Mouse (Mus musculus) lung, embryonic 16.5 days (tissue): Measurements from ENCODE around the gene Slc39a13. TPM values are rescaled to one million over a fixed set of nuclear protein-coding genes. Genes with fewer than 3 reads are reported as not detected.

ENCODE experiments used
- polyA plus RNA-seq: library from polyadenylated mRNA; unstranded; fragments of >200 nt; fragmentation: Nextera tagmentation; extraction: Ambion mirVana; gene quantifications from 2 replicates; pipeline ENCODE4 v1.2.1, GENCODE M21; 2015

Slc39a13 gene
- polyA plus RNA-seq, 1 experiment from 2014 or later, result 44.4 TPM

Other genes starting within 250 kb of the Slc39a13 start
- 198 and 199 TPM in 2 replicates for gene Mtch2, start 223.3 kb downstream of the Slc39a13 start, polyA plus RNA-seq
- 2.9 and 3.0 TPM in 2 replicates for gene C1qtnf4, start 184.6 kb downstream of the Slc39a13 start, polyA plus RNA-seq
- gene Kbtbd4, start 165.7 kb downstream of the Slc39a13 start, polyA plus RNA-seq, result 36.5 and 37.0 TPM in 2 replicates
- gene Ndufs3, start 165.6 kb downstream of the Slc39a13 start, polyA plus RNA-seq, result 201 and 203 TPM in 2 replicates
- 71.6 and 75.9 TPM in 2 replicates for gene Celf1, start 130.0 kb downstream of the Slc39a13 start, polyA plus RNA-seq
- gene Rapsn, start 34.8 kb downstream of the Slc39a13 start, polyA plus RNA-seq, result 2.0 and 2.3 TPM in 2 replicates
- 278 and 298 TPM in 2 replicates for gene Psmc3, start 16.4 kb downstream of the Slc39a13 start, polyA plus RNA-seq
- 6.4 and 8.8 TPM in 2 replicates for gene Spi1, start 12.0 kb upstream of the Slc39a13 start, polyA plus RNA-seq
- gene Mybpc3, start 47.7 kb upstream of the Slc39a13 start, polyA plus RNA-seq, result 13.0 and 18.0 TPM in 2 replicates
- gene Madd, start 113.4 kb upstream of the Slc39a13 start, polyA plus RNA-seq, result 10.4 and 12.7 TPM in 2 replicates
- 27.0 and 30.8 TPM in 2 replicates for gene Nr1h3, start 132.4 kb upstream of the Slc39a13 start, polyA plus RNA-seq
- 32.6 and 33.3 TPM in 2 replicates for gene Acp2, start 132.5 kb upstream of the Slc39a13 start, polyA plus RNA-seq
- 22.0 and 22.1 TPM in 2 replicates for gene Ddb2, start 166.6 kb upstream of the Slc39a13 start, polyA plus RNA-seq
- 52.8 and 57.4 TPM in 2 replicates for gene Pacsin3, start 185.5 kb upstream of the Slc39a13 start, polyA plus RNA-seq
- 86.0 and 89.8 TPM in 2 replicates for gene Arfgap2, start 194.6 kb upstream of the Slc39a13 start, polyA plus RNA-seq